Mouse (Mus musculus) midbrain, postnatal 0 days (tissue): Measurements from ENCODE around the gene Serpinb1b. TPM values are rescaled to one million over a fixed set of nuclear protein-coding genes. Genes with fewer than 3 reads are reported as not detected.

Experiments
- ATAC-seq: fragments of 200-750 bp; cut with Nextera tagmentation; 2 replicates; pipeline ENCODE4 v1.8.0; 2017; ENCODE audit warnings: moderate number of reproducible peaks, mild to moderate bottlenecking, moderate TSS enrichment, moderate library complexity; ENCODE audit not compliant: low FRiP score
- DNase-seq: peaks from one replicate; pipeline ENCODE4 v3.0.0-alpha.2; 2015; ENCODE audit warnings: low spot score
- H3K27ac ChIP-seq: fragments of 300-500 bp; sonication (generic); 2 replicates; pipeline ENCODE4 v1.5.1; 2014; ENCODE audit warnings: low read depth, mild to moderate bottlenecking, low read length, mixed read lengths
- H3K27me3 ChIP-seq: fragments of 300-500 bp; sonication (generic); 2 replicates; pipeline ENCODE4 v1.6.1; 2014; ENCODE audit warnings: low read length, control low read depth, mixed read lengths; ENCODE audit not compliant: insufficient read depth
- H3K36me3 ChIP-seq: fragments of 300-500 bp; sonication (generic); 2 replicates; pipeline ENCODE4 v1.6.1; 2014; ENCODE audit warnings: low read length, control low read depth, mixed read lengths; ENCODE audit not compliant: insufficient read depth
- H3K4me1 ChIP-seq: fragments of 300-500 bp; sonication (generic); 2 replicates; pipeline ENCODE4 v1.6.1; 2014; ENCODE audit warnings: mild to moderate bottlenecking, control low read depth, antibody characterized with exemption, low read length, mixed read lengths; ENCODE audit not compliant: insufficient read depth
- H3K4me2 ChIP-seq: fragments of 300-500 bp; sonication (generic); 2 replicates; pipeline ENCODE4 v1.6.1; 2014; ENCODE audit warnings: low read depth, mild to moderate bottlenecking, low read length, mixed read lengths; ENCODE audit not compliant: poor library complexity, severe bottlenecking
- H3K4me3 ChIP-seq: fragments of 300-500 bp; sonication (generic); 2 replicates; pipeline ENCODE4 v1.5.1; 2014; ENCODE audit warnings: low read depth, mild to moderate bottlenecking, low read length, moderate library complexity
- H3K9ac ChIP-seq: fragments of 300-500 bp; sonication (generic); replicated peaks from 2 replicates; pipeline ENCODE4 v1.6.1; 2014; ENCODE audit warnings: mild to moderate bottlenecking, low read length, moderate library complexity, mixed read lengths; ENCODE audit not compliant: poor library complexity, severe bottlenecking
- H3K9me3 ChIP-seq: fragments of 300-500 bp; sonication (generic); 2 replicates; pipeline ENCODE4 v1.6.1; 2016; ENCODE audit warnings: low read length, control low read depth
- CTCF ChIP-seq: IDR thresholded peaks from 2 replicates; pipeline ENCODE4 v1.5.1; 2016; ENCODE audit warnings: antibody characterized with exemption, mild to moderate bottlenecking
- WGBS: fragments of 180-500 bp; shearing (Covaris S2); extraction: QIAGEN DNeasy Blood & Tissue Kit; methylation state at CpG from one replicate; pipeline ENCODE4 v1.1.7; 2014; 5-methylcytosine and 5-hydroxymethylcytosine counted together
- polyA plus RNA-seq: library from polyadenylated mRNA; unstranded; fragments of >200 nt; fragmentation: Nextera tagmentation; extraction: Ambion mirVana; gene quantifications from 2 replicates; pipeline ENCODE4 v1.2.1, GENCODE M21; 2015
- total RNA-seq: library from RNA; depleted of rRNA; stranded (reverse); fragments of >200 nt; gene quantifications from 2 replicates; pipeline ENCODE4 v1.2.3, GENCODE M21; 2014

Serpinb1b gene
- total and polyA plus RNA-seq, 2 experiments from 2014 or later: 1.6 to 3.1 TPM

- Histone ChIP-seq H3K4me2 (no peak overlapping the region), H3K4me1 (peaks cover 8% of the 10 kb centered on the region), H3K36me3 (no peaks in the 10 kb centered on the region), H3K9me3 (no peaks in the 10 kb centered on the region), H3K4me3 (no peak overlapping the region), H3K27me3 (no peaks in the 10 kb centered on the region), H3K27ac (peak overlapping the region; percentile 80), H3K9ac (no peak overlapping the region)
- no peak for TF ChIP-seq CTCF
- ATAC-seq (peak; percentile 78), DNase-seq (peak; percentile 67)
- 40% methylated on average over 5 of the region's 5 CpGs for WGBS
Observed at GRCm38 (mm10) chr13:33084975-33085694, 6.8 kb downstream of the Serpinb1b start.

- H3K9me3 ChIP-seq: no peaks in the 10 kb centered on the region
- no peak overlapping the region for H3K9ac ChIP-seq
- peaks cover 8% of the 10 kb centered on the region for H3K4me1 ChIP-seq
- DNase-seq: peak; percentile 93
- TF ChIP-seq CTCF: no peak
- peak overlapping the region; percentile 80 for H3K27ac ChIP-seq
- H3K4me3 ChIP-seq: no peak overlapping the region
- H3K27me3 ChIP-seq: no peaks in the 10 kb centered on the region
- no peak overlapping the region for H3K4me2 ChIP-seq
- ATAC-seq: peak; percentile 89
- H3K36me3 ChIP-seq: no peaks in the 10 kb centered on the region
Observed at GRCm38 (mm10) chr13:33085695-33086432, 7.5 kb downstream of the Serpinb1b start.

- Histone ChIP-seq H3K27ac (no peak overlapping the region), H3K27me3 (no peaks in the 10 kb centered on the region), H3K4me3 (no peak overlapping the region), H3K9me3 (no peaks in the 10 kb centered on the region), H3K36me3 (no peaks in the 10 kb centered on the region), H3K9ac (no peak overlapping the region), H3K4me1 (peaks cover 8% of the 10 kb centered on the region), H3K4me2 (no peak overlapping the region)
- TF ChIP-seq CTCF: no peak
- DNase-seq (no peak), ATAC-seq (no peak)
- 82% methylated on average over 3 of the region's 3 CpGs for WGBS
Observed at GRCm38 (mm10) chr13:33089566-33089965, 11.2 kb downstream of the Serpinb1b start.

GRCm38 (mm10) chr13:33090546-33090945 lies 12.2 kb downstream of the Serpinb1b start:
- Histone ChIP-seq H3K9ac (no peak overlapping the region), H3K4me1 (peaks cover 2% of the 10 kb centered on the region), H3K4me3 (no peak overlapping the region), H3K27ac (no peak overlapping the region), H3K27me3 (no peaks in the 10 kb centered on the region), H3K9me3 (no peaks in the 10 kb centered on the region), H3K4me2 (no peak overlapping the region), H3K36me3 (no peaks in the 10 kb centered on the region)
- 62% methylated on average over 1 of the region's 1 CpGs for WGBS
- TF ChIP-seq CTCF: no peak
- DNase-seq (no peak), ATAC-seq (no peak)

- Histone ChIP-seq H3K4me2 (no peak overlapping the region), H3K4me3 (no peak overlapping the region), H3K36me3 (no peaks in the 10 kb centered on the region), H3K27ac (no peak overlapping the region), H3K9ac (no peak overlapping the region), H3K4me1 (no peaks in the 10 kb centered on the region), H3K27me3 (no peaks in the 10 kb centered on the region), H3K9me3 (no peaks in the 10 kb centered on the region)
- TF ChIP-seq CTCF: no peak
- 93% methylated on average over 1 of the region's 1 CpGs for WGBS
- ATAC-seq (no peak), DNase-seq (no peak)
Observed at GRCm38 (mm10) chr13:33091306-33091705, 12.9 kb downstream of the Serpinb1b start.

- WGBS: 77% methylated on average over 1 of the region's 1 CpGs
- no peaks in the 10 kb centered on the region for H3K4me1 ChIP-seq
- H3K9ac ChIP-seq: no peak overlapping the region
- ATAC-seq (no peak), DNase-seq (no peak)
- H3K27me3 ChIP-seq: no peaks in the 10 kb centered on the region
- TF ChIP-seq CTCF: no peak
- H3K36me3 ChIP-seq: no peaks in the 10 kb centered on the region
- H3K27ac ChIP-seq: no peak overlapping the region
- H3K4me2 ChIP-seq: no peak overlapping the region
- no peaks in the 10 kb centered on the region for H3K9me3 ChIP-seq
- H3K4me3 ChIP-seq: no peak overlapping the region
Observed at GRCm38 (mm10) chr13:33095575-33095974, 17.2 kb downstream of the Serpinb1b start.
